Mouse (Mus musculus) frontal cortex, postnatal 10 days (tissue): ENCODE results near the gene Rrp8.

Experiments used
- DNase-seq, 2 experiments: peaks; one replicate each; pipeline ENCODE4 v3.0.0; 2022; ENCODE audit warnings: low spot score in 2 of 2, mixed read lengths in 1 of 2

The Rrp8 gene

DNA sequence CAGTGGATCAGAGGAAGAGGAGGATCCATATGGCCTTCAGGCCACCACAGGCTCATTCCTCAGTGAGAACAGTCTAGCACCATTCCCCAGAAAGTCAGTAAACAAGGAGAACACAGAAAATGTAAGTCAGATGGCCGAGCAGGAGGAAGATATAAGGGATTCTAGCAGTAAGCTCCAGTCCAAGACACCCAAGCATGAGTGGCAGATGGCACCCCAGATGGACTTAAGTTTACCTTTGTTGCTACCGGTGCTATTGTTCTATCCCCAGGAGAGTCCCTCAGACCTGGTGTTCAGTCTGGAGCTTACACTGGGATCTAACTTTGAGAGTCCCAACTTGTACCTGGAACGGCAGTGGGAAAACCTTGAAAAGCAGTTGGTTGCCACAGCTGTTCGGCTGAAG, 33.4 kb downstream of the Rrp8 start:
- DNase-seq: no peak

DNA sequence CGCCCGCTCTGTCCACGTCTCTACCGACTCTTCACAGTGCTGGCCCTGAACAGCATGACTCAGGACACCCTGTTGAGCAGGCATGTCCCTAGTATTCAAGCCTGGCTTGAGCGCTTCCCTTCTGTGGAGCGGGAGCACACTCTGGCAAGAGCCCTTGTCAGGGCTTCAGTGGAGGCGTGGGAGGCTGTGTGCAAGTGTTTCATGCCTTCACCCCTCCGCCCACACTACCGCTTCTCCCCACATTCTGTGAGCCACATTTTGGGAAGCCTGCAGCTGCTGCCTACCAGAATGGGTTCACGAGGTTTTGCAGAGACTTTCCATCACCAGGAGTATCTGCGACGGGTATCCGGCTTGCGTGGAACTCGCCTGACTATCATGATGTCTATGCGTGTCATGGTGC, 34.0 kb downstream of the Rrp8 start:
- DNase-seq: no peak

DNA sequence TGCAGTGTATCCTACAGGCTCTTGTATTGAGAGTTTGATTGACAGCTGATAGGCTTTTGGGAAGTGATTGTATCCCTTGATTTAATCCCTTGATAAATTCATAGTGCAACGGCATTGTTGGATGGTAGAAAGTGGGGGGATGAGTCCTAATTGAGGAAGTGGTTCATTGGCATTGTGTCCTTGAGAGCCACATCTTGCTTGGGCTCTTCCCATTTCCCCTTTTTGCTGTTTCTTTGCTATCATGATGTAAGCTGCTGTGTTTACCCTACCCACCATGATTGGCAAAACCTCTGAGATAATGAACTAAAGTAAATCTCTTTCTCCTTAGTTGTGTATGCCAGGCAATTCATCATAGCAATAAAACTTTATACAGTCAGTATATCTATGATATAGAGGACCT, 46.3 kb downstream of the Rrp8 start:
- DNase-seq: no peak

DNA sequence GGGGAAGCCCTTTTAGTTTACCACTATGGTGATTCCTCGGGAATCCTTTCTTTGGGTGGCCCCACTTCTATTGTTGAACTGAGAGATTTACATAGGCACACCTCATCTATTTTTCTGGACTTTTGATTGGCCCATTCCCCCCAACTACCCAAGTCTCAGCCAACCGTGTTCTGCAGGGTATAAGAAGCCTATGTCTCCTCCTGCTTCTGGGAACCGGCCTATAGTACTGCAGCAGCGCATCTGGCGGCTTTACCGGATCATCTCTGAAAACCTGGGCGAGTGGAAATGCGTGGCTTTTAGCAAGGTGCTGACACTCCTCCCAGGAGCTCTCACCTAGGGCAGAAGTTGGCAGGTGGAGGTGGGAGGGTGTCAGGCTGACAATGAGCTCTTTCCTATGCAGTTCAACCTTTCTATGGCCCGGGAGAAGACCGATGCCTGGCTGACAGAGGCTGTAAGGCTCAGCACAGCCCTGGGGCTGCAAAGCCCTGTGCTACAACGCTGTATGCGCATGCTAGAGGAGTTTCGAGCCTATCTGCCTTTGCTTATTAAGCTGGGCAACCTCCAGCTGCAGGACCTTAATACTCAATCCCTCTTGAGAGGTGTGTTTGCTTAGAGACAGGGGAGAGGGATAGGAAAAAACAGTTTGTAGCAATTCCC, 51.5 kb downstream of the Rrp8 start:
- no peak for DNase-seq
